Mouse (Mus musculus) forebrain, embryonic 13.5 days (tissue): ENCODE measurements around the gene Hsd17b1. TPM values are rescaled to one million over a fixed set of nuclear protein-coding genes. Genes with fewer than 3 reads are reported as not detected.
A peak's percentile ranks its signal among the peaks of the same experiment; 100 is the strongest.

Experiments used
- ATAC-seq: fragments of 200-750 bp; cut with Nextera tagmentation; 2 replicates; pipeline ENCODE4 v1.8.0; 2017
- H3K27ac ChIP-seq: fragments of 300-500 bp; sonication (generic); 2 replicates; pipeline ENCODE4 v1.5.1; 2015; ENCODE audit warnings: inconsistent platforms, mild to moderate bottlenecking, moderate library complexity
- H3K27me3 ChIP-seq: fragments of 300-500 bp; sonication (generic); 2 replicates; pipeline ENCODE4 v1.6.1; 2015; ENCODE audit warnings: mild to moderate bottlenecking, inconsistent platforms
- H3K36me3 ChIP-seq: fragments of 300-500 bp; sonication (generic); 2 replicates; pipeline ENCODE4 v1.6.1; 2015; ENCODE audit warnings: mild to moderate bottlenecking, inconsistent platforms; ENCODE audit not compliant: poor library complexity, severe bottlenecking
- H3K4me1 ChIP-seq: fragments of 300-500 bp; sonication (generic); 2 replicates; pipeline ENCODE4 v1.6.1; 2015; ENCODE audit warnings: inconsistent platforms
- H3K4me2 ChIP-seq: fragments of 300-500 bp; sonication (generic); 2 replicates; pipeline ENCODE4 v1.6.1; 2015; ENCODE audit warnings: inconsistent platforms, mild to moderate bottlenecking, moderate library complexity
- H3K4me3 ChIP-seq: fragments of 300-500 bp; sonication (generic); 2 replicates; pipeline ENCODE4 v1.5.1; 2015; ENCODE audit warnings: mild to moderate bottlenecking, inconsistent platforms
- H3K9ac ChIP-seq: fragments of 300-500 bp; sonication (generic); 2 replicates; pipeline ENCODE4 v1.6.1; 2015; ENCODE audit warnings: mild to moderate bottlenecking, inconsistent platforms
- H3K9me3 ChIP-seq: fragments of 300-500 bp; sonication (generic); replicated peaks from 2 replicates; pipeline ENCODE4 v1.6.1; 2016; ENCODE audit warnings: inconsistent platforms
- WGBS: fragments of 180-500 bp; shearing (Covaris S2); methylation state at CpG from one replicate; pipeline ENCODE4 v1.1.7; 2015; 5-methylcytosine and 5-hydroxymethylcytosine counted together
- polyA plus RNA-seq: library from polyadenylated mRNA; unstranded; fragments of >200 nt; fragmentation: Nextera tagmentation; extraction: Ambion mirVana; gene quantifications from 2 replicates; pipeline ENCODE4 v1.2.1, GENCODE M21; 2015

The Hsd17b1 gene
- polyA plus RNA-seq, 1 experiment from 2014 or later = not detected

- WGBS = 88% methylated on average over 9 of the region's 9 CpGs
- H3K9me3 ChIP-seq = no peaks in the 10 kb centered on the region
- no peak overlapping the region for H3K27ac ChIP-seq
- no peak for ATAC-seq
- H3K9ac ChIP-seq = no peak overlapping the region
- no peak overlapping the region for H3K4me3 ChIP-seq
- H3K4me1 ChIP-seq = no peaks in the 10 kb centered on the region
- no peak overlapping the region for H3K4me2 ChIP-seq
- H3K36me3 ChIP-seq = peaks cover 98% of the 10 kb centered on the region
- H3K27me3 ChIP-seq = no peaks in the 10 kb centered on the region
These were observed 27.9 kb upstream of the Hsd17b1 start for GRCm38 (mm10) chr11:101050359-101050758.

DNA sequence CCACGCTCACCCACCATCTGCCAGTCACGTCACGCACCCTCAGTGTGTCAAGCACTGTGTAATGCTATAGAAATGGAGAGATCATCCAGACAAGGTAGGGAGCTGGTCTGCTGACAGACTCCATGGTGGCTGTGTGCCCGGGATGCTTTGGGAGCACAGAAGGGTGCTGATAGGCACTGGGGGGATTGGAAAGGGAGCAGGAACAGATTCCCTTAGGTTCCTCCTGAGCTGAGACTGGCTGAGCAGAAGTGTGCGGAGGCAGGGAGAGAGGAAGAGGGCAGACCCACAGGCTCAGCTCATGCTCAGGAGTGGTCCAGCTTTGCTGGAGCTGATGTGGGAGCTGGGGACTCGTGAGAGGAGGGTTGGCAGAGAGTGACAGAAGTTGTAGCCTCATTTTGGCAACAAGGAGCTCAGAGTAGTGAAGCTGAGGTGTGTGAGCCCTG is 27.1 kb upstream of the Hsd17b1 start:
- Histone ChIP-seq H3K36me3 (peaks cover 98% of the 10 kb centered on the region), H3K4me1 (no peaks in the 10 kb centered on the region), H3K9me3 (no peaks in the 10 kb centered on the region), H3K27me3 (no peaks in the 10 kb centered on the region), H3K4me2 (no peak overlapping the region), H3K9ac (no peak overlapping the region), H3K4me3 (no peak overlapping the region), H3K27ac (no peak overlapping the region)
- WGBS = 85% methylated on average over 6 of the region's 6 CpGs
- ATAC-seq = no peak; the same call in 1 of the 2 replicates

DNA sequence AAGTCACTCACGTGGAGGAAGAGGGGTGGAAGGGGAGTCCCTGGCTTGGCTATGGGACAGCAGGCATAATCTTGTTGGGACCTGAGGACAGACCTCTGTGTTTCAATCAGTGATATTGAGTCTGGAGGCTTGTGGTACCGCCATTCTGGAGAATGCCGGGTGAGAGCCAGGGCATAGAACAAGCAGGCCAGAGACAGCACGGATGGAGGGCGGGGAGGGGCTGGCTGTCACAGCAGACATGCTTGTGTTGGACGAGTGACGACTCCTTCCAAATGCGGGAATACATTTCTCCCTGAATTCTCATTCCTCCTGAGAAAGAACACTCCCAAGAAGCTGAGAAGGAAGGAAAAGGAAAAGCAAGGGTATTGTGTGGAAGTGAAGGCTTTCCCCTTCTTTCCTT is 26.6 kb upstream of the Hsd17b1 start:
- H3K4me3 ChIP-seq = no peak overlapping the region
- no peak for ATAC-seq
- H3K4me1 ChIP-seq = no peaks in the 10 kb centered on the region
- no peaks in the 10 kb centered on the region for H3K9me3 ChIP-seq
- H3K36me3 ChIP-seq = peaks cover 97% of the 10 kb centered on the region
- H3K27ac ChIP-seq = no peak overlapping the region
- whole genome bisulfite sequencing = 90% methylated on average over 8 of the region's 8 CpGs
- no peak overlapping the region for H3K4me2 ChIP-seq
- H3K27me3 ChIP-seq = no peaks in the 10 kb centered on the region
- no peak overlapping the region for H3K9ac ChIP-seq

DNA sequence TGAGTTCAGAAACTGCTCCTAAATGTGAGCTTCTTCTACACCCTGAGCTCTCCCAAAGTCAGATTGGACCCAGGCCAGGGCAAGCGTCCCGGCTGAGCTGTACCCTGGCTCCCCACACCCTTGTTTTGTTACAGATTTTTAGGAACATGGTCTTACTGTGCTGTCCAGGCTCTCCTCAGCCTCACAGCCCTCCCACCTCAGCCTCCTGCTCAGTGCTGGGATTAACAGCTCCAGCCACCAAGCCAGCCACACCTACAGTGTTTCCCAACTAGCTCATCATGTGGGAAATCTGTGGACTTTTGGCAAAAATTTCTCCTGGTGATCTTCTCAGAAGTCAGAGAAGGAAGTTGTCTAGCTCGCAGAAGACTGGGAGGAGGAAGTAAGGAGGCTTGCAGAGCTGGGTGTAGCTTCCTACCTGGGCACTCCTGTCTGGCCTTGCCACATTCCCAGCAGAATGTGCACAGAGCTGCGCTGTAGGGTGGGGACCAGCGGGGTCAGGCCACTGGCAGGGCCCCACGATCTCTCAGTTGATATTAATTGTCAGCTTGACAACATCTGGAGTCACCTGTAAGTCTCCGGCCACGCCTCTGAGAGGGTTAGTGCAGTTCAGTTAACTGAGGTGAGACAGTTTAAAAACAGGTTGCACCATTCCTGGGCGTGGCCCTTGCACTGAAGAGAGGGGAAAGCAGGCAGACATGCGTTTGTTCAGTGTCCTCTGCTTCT is 25.3 kb upstream of the Hsd17b1 start:
- no peaks in the 10 kb centered on the region for H3K9me3 ChIP-seq
- no peak for ATAC-seq
- no peaks in the 10 kb centered on the region for H3K4me1 ChIP-seq
- H3K4me3 ChIP-seq = no peak overlapping the region
- no peaks in the 10 kb centered on the region for H3K27me3 ChIP-seq
- H3K9ac ChIP-seq = no peak overlapping the region
- H3K27ac ChIP-seq = no peak overlapping the region
- no peak overlapping the region for H3K4me2 ChIP-seq
- H3K36me3 ChIP-seq = peaks cover 96% of the 10 kb centered on the region
- WGBS = 94% methylated on average over 10 of the region's 10 CpGs

GRCm38 (mm10) chr11:101053974-101054373 is 24.2 kb upstream of the Hsd17b1 start:
- WGBS = 100% methylated on average over 1 of the region's 1 CpGs
- peaks cover 94% of the 10 kb centered on the region for H3K36me3 ChIP-seq
- ATAC-seq = no peak

GRCm38 (mm10) chr11:101055418-101055817 is 22.8 kb upstream of the Hsd17b1 start:
- H3K36me3 ChIP-seq = peaks cover 91% of the 10 kb centered on the region
- no peak for ATAC-seq
- no peaks in the 10 kb centered on the region for H3K4me1 ChIP-seq
- H3K9ac ChIP-seq = no peak overlapping the region
- 83% methylated on average over 14 of the region's 14 CpGs for WGBS
- H3K4me2 ChIP-seq = no peak overlapping the region
- H3K4me3 ChIP-seq = no peak overlapping the region
- H3K9me3 ChIP-seq = no peaks in the 10 kb centered on the region
- H3K27ac ChIP-seq = no peak overlapping the region
- no peaks in the 10 kb centered on the region for H3K27me3 ChIP-seq

More at GRCm38 (mm10) chr11:101053974-101054373, 24.2 kb upstream of the Hsd17b1 start:
- H3K4me1 ChIP-seq = no peaks in the 10 kb centered on the region
- no peaks in the 10 kb centered on the region for H3K27me3 ChIP-seq
- H3K4me2 ChIP-seq = no peak overlapping the region
- H3K9ac ChIP-seq = no peak overlapping the region
- H3K4me3 ChIP-seq = no peak overlapping the region
- H3K27ac ChIP-seq = no peak overlapping the region
- no peaks in the 10 kb centered on the region for H3K9me3 ChIP-seq

DNA sequence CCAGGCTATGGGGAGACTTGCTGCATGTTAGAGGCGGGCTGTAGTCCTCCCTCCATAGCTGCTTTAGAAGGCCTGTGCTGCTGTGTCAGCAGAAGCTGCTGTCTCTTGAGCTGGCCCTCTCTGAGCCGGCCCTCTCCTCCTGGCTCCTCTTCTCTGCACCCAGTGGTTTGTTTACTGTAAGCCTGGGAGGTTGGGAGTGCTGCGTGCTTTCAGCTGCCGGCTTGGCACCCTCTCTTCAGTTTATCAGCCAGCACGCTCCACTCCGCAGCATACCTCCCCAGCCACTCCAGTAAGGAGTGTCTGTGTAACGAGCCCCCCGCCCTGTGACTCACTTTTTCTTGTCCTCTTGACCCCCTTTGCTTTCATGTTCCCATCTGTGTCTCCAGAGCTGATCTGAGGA is 21.3 kb upstream of the Hsd17b1 start:
- Histone ChIP-seq H3K4me2 (no peak overlapping the region), H3K9ac (no peak overlapping the region), H3K36me3 (peaks cover 90% of the 10 kb centered on the region), H3K27me3 (no peaks in the 10 kb centered on the region), H3K9me3 (no peaks in the 10 kb centered on the region), H3K27ac (0 out of 2 replicates have a peak overlapping the region, but pooled peaks have one; percentile 19), H3K4me1 (no peaks in the 10 kb centered on the region), H3K4me3 (no peak overlapping the region)
- WGBS = 63% methylated on average over 8 of the region's 8 CpGs
- ATAC-seq = no peak

DNA sequence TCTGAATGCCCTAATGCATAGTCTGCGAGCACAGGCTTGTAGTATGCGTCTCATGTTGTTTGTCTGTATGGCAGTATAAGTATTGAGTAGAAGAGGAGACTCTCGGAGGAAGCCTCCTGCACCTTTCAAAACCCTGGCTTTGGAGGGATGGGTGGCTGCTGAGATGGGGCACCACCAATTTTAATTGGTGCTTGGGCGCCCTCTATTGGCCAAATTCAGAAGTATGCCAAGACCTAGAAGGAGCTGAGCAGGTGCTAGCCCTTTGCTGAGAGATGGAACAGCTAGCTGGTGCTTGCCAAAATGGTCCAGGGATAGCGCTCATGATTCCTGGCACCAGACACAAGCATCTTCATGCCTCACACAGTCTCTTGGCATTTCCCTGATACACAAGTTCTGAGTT is 20.4 kb upstream of the Hsd17b1 start:
- H3K4me2 ChIP-seq = no peak overlapping the region
- H3K36me3 ChIP-seq = peaks cover 90% of the 10 kb centered on the region
- H3K9ac ChIP-seq = no peak overlapping the region
- WGBS = 28% methylated on average over 5 of the region's 5 CpGs
- no peak overlapping the region for H3K4me3 ChIP-seq
- H3K9me3 ChIP-seq = no peaks in the 10 kb centered on the region
- H3K27ac ChIP-seq = no peak overlapping the region
- no peak for ATAC-seq
- H3K27me3 ChIP-seq = no peaks in the 10 kb centered on the region
- no peaks in the 10 kb centered on the region for H3K4me1 ChIP-seq

DNA sequence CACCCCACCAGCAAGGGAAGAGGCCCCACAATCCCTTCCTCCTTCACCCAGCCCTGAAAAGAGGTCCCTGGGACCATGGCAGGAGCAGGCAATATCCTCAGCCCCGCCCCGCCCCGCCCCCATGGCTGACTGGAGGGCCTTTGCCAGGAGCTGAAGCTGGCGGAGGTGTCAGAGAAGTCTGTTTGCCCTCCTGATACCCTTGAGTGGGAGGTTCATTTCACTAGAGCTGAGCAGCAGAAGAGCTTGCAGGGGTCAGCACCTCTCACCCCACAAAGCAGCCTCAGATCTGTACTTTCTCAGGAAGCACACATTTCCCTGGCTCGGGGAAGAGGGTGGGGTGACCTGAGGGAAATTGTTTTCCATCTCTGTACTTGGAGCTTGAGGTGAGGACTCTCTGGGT is 19.5 kb upstream of the Hsd17b1 start:
- Histone ChIP-seq H3K4me2 (no peak overlapping the region), H3K4me1 (no peaks in the 10 kb centered on the region), H3K9ac (no peak overlapping the region), H3K27ac (no peak overlapping the region), H3K36me3 (peaks cover 90% of the 10 kb centered on the region), H3K4me3 (no peak overlapping the region), H3K27me3 (no peaks in the 10 kb centered on the region), H3K9me3 (no peaks in the 10 kb centered on the region)
- no peak for ATAC-seq
- WGBS = 82% methylated on average over 5 of the region's 5 CpGs

- Histone ChIP-seq H3K9ac (no peak overlapping the region), H3K9me3 (no peaks in the 10 kb centered on the region), H3K4me1 (no peaks in the 10 kb centered on the region), H3K4me2 (no peak overlapping the region), H3K27me3 (no peaks in the 10 kb centered on the region), H3K27ac (no peak overlapping the region), H3K4me3 (no peak overlapping the region), H3K36me3 (peaks cover 82% of the 10 kb centered on the region)
- 70% methylated on average over 10 of the region's 10 CpGs for WGBS
- ATAC-seq = no peak
These were observed 18.7 kb upstream of the Hsd17b1 start for GRCm38 (mm10) chr11:101059473-101059872.

GRCm38 (mm10) chr11:101060126-101060525 is 18.1 kb upstream of the Hsd17b1 start:
- Histone ChIP-seq H3K4me1 (no peaks in the 10 kb centered on the region), H3K36me3 (peaks cover 78% of the 10 kb centered on the region), H3K27me3 (no peaks in the 10 kb centered on the region), H3K27ac (no peak overlapping the region), H3K4me3 (no peak overlapping the region), H3K9me3 (no peaks in the 10 kb centered on the region), H3K9ac (peak overlapping the region; percentile 12; the same call in 1 of the 2 replicates), H3K4me2 (no peak overlapping the region)
- 85% methylated on average over 8 of the region's 8 CpGs for WGBS
- no peak for ATAC-seq

DNA sequence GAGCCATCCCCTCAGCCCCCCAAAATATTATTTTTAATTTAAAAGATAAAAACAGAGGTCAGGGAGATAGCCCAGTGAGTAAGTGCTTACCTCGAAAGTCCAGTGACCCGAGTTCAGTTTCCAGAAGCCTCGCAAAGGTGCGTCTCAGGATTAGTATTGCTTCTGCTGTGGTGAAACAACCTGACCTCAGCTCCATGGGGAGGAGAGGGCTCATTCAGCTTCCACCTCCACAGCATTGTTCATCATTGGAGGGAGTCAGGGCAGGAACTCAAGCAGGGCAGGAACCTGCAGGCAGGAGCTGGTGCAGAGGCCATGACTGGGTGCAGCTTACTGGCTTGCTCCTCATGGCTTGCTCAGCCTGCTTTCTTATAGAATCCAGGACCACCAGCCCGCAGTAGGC is 17.2 kb upstream of the Hsd17b1 start:
- 89% methylated on average over 5 of the region's 5 CpGs for WGBS
- Histone ChIP-seq H3K4me2 (no peak overlapping the region), H3K4me3 (no peak overlapping the region), H3K9ac (no peak overlapping the region), H3K27me3 (no peaks in the 10 kb centered on the region), H3K36me3 (peaks cover 68% of the 10 kb centered on the region), H3K27ac (no peak overlapping the region), H3K9me3 (no peaks in the 10 kb centered on the region), H3K4me1 (no peaks in the 10 kb centered on the region)
- ATAC-seq = no peak
